Mouse (Mus musculus) ES-E14 (cell line): ENCODE results near the gene Ptprh.
"Not testable (repeated sequence)": the region's sequence is repeated elsewhere in the genome, so short reads cannot be mapped to it uniquely, and the experiment has no call there.

ENCODE experiments used
- HCFC1 ChIP-seq: IDR thresholded peaks from 2 replicates; pipeline ENCODE4 v1.6.1; 2012; ENCODE audit warnings: low read length, inconsistent platforms, borderline replicate concordance; ENCODE audit not compliant: insufficient read depth
- MAFK ChIP-seq: IDR thresholded peaks from 2 replicates; pipeline ENCODE4 v1.6.1; 2014; ENCODE audit warnings: mild to moderate bottlenecking, low read depth, low read length, inconsistent platforms; ENCODE audit not compliant: insufficient read depth
- ZNF384 ChIP-seq: IDR thresholded peaks from 2 replicates; pipeline ENCODE4 v1.6.1; 2012; ENCODE audit warnings: low read depth, low read length, inconsistent platforms

DNA sequence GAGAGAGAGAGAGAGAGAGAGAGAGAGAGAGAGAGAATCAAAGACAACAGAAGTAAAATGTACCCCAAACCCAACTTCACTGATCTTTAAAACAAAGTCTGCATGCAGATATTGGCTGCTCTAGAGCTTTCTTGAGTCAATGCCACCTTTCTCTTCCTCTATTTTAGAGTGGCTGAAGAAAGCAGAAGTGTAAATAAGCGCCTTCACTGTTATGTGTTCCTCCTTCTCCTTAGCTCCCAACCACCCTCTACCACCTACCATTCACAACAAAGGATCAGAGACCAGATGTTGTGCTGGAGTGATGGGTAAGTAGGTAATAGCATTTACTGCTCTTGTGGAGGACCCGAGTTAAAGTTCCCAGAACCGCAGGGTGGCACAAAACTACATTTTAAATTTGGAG, 22.4 kb downstream of the Ptprh start:
- not testable (repeated sequence) for TF ChIP-seq ZNF384, MAFK, HCFC1
